Mouse (Mus musculus) kidney, embryonic 16.5 days (tissue): ENCODE data around the gene Dgkg. TPM values are rescaled to one million over a fixed set of nuclear protein-coding genes. Genes with fewer than 3 reads are reported as not detected.

Source experiments
- ATAC-seq: fragments of 200-750 bp; cut with Nextera tagmentation; 2 replicates; pipeline ENCODE4 v1.8.0; 2017; ENCODE audit warnings: moderate TSS enrichment; ENCODE audit not compliant: low FRiP score, low TSS enrichment
- H3K27ac ChIP-seq: fragments of 300-500 bp; sonication (generic); 2 replicates; pipeline ENCODE4 v1.5.1; 2014; ENCODE audit warnings: low read length
- H3K27me3 ChIP-seq: fragments of 300-500 bp; sonication (generic); 2 replicates; pipeline ENCODE4 v1.6.1; 2014; ENCODE audit warnings: low read length, control low read depth, mixed read lengths; ENCODE audit not compliant: insufficient read depth
- H3K36me3 ChIP-seq: fragments of 300-500 bp; sonication (generic); 2 replicates; pipeline ENCODE4 v1.6.1; 2014; ENCODE audit warnings: low read length, control low read depth, mixed read lengths; ENCODE audit not compliant: insufficient read depth
- H3K4me1 ChIP-seq: fragments of 300-500 bp; sonication (generic); 2 replicates; pipeline ENCODE4 v1.6.1; 2014; ENCODE audit warnings: low read length, control low read depth, mixed read lengths; ENCODE audit not compliant: insufficient read depth
- H3K4me2 ChIP-seq: fragments of 300-500 bp; sonication (generic); replicated peaks from 2 replicates; pipeline ENCODE4 v1.6.1; 2014; ENCODE audit warnings: low read depth, low read length
- H3K4me3 ChIP-seq: fragments of 300-500 bp; sonication (generic); 2 replicates; pipeline ENCODE4 v1.5.1; 2014; ENCODE audit warnings: mild to moderate bottlenecking, low read length
- H3K9ac ChIP-seq: fragments of 300-500 bp; sonication (generic); replicated peaks from 2 replicates; pipeline ENCODE4 v1.6.1; 2014; ENCODE audit warnings: low read length
- H3K9me3 ChIP-seq: fragments of 300-500 bp; sonication (generic); 2 replicates; pipeline ENCODE4 v1.6.1; 2016; ENCODE audit warnings: low read length, control low read depth
- WGBS: fragments of 180-500 bp; shearing (Covaris S2); extraction: QIAGEN DNeasy Blood & Tissue Kit; methylation state at CpG from one replicate; pipeline ENCODE4 v1.1.7; 2014; 5-methylcytosine and 5-hydroxymethylcytosine counted together
- polyA plus RNA-seq: library from polyadenylated mRNA; unstranded; fragments of >200 nt; fragmentation: Nextera tagmentation; extraction: Ambion mirVana; gene quantifications from 2 replicates; pipeline ENCODE4 v1.2.1, GENCODE M21; 2015

The Dgkg gene
- polyA plus RNA-seq, 1 experiment from 2014 or later = 0.51 TPM

DNA sequence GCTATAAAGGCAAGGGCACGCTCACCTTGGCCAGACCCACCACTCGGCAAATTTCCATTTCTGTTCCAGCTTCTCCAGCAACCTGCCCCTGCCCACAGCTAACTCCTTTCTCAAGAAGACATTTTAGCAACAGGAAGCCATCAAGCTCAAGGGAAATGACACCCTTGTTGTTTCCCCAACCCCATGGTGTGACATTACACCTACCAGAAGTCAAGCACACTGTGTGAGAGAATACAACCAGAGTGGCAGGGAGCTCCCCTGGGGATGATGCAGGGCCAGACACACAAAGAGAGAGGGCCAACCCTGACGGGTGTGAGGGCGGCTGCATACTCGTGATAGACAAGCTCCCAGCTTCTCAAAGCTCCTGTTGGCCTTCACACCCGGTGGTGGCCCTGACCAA lies 49.0 kb downstream of the Dgkg start:
- WGBS = 26% methylated on average over 6 of the region's 6 CpGs
- Histone ChIP-seq H3K9me3 (no peaks in the 10 kb centered on the region), H3K4me2 (no peak overlapping the region), H3K27me3 (peaks cover 3% of the 10 kb centered on the region; the same call in 1 of the 2 replicates), H3K27ac (no peak overlapping the region), H3K36me3 (no peaks in the 10 kb centered on the region), H3K4me3 (no peak overlapping the region), H3K9ac (no peak overlapping the region), H3K4me1 (no peaks in the 10 kb centered on the region)
- no peak for ATAC-seq

GRCm38 (mm10) chr16:22606989-22607388 lies 50.0 kb downstream of the Dgkg start:
- no peak overlapping the region for H3K4me3 ChIP-seq
- 87% methylated on average over 4 of the region's 4 CpGs for WGBS
- H3K9ac ChIP-seq = no peak overlapping the region
- no peak overlapping the region for H3K27ac ChIP-seq
- no peaks in the 10 kb centered on the region for H3K4me1 ChIP-seq
- no peaks in the 10 kb centered on the region for H3K36me3 ChIP-seq
- no peak for ATAC-seq
- H3K4me2 ChIP-seq = no peak overlapping the region
- no peaks in the 10 kb centered on the region for H3K9me3 ChIP-seq
- H3K27me3 ChIP-seq = peaks cover 3% of the 10 kb centered on the region; the same call in 1 of the 2 replicates

DNA sequence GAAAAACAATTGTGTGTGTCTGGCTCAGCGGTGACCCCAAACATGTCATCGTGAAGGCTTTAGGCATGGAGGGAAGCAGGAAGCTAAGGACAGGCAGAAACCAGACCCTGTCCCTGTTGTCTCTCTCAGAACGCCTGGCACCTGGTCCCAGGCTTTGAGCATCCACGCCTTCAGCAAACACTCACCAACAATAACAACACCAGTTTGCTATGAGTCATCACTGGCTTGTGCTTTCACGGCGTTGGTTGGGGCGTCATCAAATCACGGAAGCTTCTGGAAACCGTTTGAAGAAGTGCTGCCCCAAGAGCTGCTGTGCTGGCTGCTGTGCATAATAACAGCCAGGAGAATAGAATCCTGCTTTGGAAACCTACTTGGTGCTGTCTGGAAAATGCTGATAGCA lies 54.6 kb downstream of the Dgkg start:
- H3K4me1 ChIP-seq = no peaks in the 10 kb centered on the region
- H3K9me3 ChIP-seq = no peaks in the 10 kb centered on the region
- H3K27ac ChIP-seq = no peak overlapping the region
- H3K4me3 ChIP-seq = no peak overlapping the region
- WGBS = 79% methylated on average over 9 of the region's 9 CpGs
- no peak overlapping the region for H3K4me2 ChIP-seq
- H3K36me3 ChIP-seq = no peaks in the 10 kb centered on the region
- H3K27me3 ChIP-seq = peaks cover 3% of the 10 kb centered on the region; the same call in 1 of the 2 replicates
- no peak overlapping the region for H3K9ac ChIP-seq
- no peak for ATAC-seq

DNA sequence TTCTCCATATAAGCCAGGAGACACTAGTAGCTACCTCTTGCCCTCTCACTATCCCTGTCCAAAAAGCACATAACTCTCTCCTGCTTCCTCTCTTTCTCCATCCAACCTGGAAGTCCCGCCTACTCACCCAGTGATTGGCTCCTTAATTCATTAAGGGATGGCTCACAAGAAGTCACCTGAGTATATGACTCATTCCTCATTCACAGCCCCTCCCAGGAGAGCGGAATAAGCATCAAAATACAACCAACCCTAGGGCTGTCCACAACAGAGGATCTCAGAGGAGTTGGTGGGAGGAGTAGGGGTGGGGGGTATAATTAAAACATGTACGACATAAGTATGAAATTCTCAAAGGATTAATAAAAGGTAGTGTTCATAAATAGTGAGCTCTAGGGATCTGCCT lies 55.3 kb downstream of the Dgkg start:
- H3K9me3 ChIP-seq = no peaks in the 10 kb centered on the region
- H3K9ac ChIP-seq = no peak overlapping the region
- H3K4me2 ChIP-seq = no peak overlapping the region
- H3K27ac ChIP-seq = no peak overlapping the region
- WGBS = 79% methylated on average over 3 of the region's 3 CpGs
- H3K4me1 ChIP-seq = no peaks in the 10 kb centered on the region
- H3K4me3 ChIP-seq = no peak overlapping the region
- no peaks in the 10 kb centered on the region for H3K36me3 ChIP-seq
- peaks cover 3% of the 10 kb centered on the region; the same call in 1 of the 2 replicates for H3K27me3 ChIP-seq
- no peak for ATAC-seq

DNA sequence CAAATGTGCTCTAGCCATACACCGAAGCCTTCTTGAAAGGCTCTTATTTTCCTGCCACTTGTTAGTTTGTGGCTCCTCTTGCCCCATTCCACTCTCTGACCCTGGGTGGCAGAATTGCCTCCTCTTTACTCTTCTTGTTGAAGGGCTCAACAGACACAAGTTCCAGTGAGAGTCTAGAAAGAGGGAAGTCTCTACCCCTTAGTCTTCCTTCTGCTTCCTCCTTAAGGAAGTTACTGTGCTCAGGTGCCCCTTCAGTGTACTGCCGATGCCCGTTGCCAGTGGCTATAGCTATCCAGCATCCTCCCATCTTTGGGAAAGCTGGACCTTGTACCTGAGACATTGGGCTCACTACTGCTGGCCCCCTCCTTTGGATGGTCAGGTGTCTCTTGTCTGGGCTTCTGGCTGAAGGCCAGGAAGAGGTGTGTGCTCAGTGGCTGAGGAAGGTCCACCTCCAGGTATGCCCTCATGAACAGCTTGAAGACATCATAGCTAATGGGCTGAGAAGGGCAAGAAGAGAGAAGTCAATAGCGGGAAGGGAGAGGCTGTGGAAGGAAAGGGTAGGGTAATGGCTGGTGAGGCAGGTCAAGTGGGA lies 56.8 kb downstream of the Dgkg start:
- H3K4me3 ChIP-seq = no peak overlapping the region
- ATAC-seq = no peak
- peaks cover under 1% of the 10 kb centered on the region; the same call in 1 of the 2 replicates for H3K27me3 ChIP-seq
- H3K9me3 ChIP-seq = no peaks in the 10 kb centered on the region
- H3K4me1 ChIP-seq = no peaks in the 10 kb centered on the region
- no peak overlapping the region for H3K4me2 ChIP-seq
- 88% methylated on average over 4 of the region's 4 CpGs for WGBS
- no peaks in the 10 kb centered on the region for H3K36me3 ChIP-seq
- H3K27ac ChIP-seq = no peak overlapping the region
- H3K9ac ChIP-seq = no peak overlapping the region

DNA sequence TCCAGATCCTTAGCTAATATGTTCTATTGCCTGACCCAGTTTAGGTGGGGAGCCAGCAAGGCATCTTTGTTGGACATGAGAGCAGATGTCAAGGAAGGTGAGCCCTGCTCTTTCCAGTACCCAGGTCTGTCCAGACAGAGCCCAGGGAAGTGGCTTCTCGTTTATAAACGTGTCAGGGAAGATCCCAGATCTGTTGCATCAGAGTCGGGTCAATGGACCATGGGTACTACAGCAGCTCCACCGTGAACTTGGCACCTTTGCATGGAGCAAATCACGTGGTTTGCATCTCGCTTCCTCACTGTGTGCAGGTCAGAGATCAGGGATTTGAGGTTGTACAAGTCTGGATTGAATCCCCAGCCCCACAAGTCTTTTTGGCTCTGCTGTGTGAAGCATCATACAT lies 58.3 kb downstream of the Dgkg start:
- H3K9ac ChIP-seq = no peak overlapping the region
- no peaks in the 10 kb centered on the region for H3K27me3 ChIP-seq
- H3K4me3 ChIP-seq = no peak overlapping the region
- no peak overlapping the region for H3K4me2 ChIP-seq
- H3K27ac ChIP-seq = no peak overlapping the region
- no peak for ATAC-seq
- no peaks in the 10 kb centered on the region for H3K9me3 ChIP-seq
- no peaks in the 10 kb centered on the region for H3K36me3 ChIP-seq
- WGBS = 72% methylated on average over 6 of the region's 6 CpGs
- no peaks in the 10 kb centered on the region for H3K4me1 ChIP-seq

DNA sequence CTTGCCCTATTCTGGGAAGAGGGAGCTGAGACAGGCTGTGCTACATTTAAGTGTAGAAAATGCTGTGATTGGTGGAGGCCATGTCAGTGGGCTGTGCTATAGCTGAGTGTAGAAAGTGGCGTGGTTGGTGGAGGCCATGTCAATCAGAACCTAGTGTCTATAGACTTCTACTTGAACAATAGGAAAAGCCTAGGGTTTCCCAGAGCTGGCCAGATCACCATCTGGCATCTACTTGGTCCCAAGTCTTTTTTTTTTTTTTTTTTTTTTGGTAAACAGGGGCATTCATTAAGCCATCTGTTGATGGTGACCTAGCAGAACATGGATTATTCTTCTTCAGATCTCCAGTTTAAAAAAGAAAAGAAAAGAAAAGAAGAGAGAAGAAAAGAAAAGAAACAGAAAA lies 60.6 kb downstream of the Dgkg start:
- Histone ChIP-seq H3K9me3 (no peaks in the 10 kb centered on the region), H3K4me2 (no peak overlapping the region), H3K4me1 (no peaks in the 10 kb centered on the region), H3K9ac (no peak overlapping the region), H3K36me3 (no peaks in the 10 kb centered on the region), H3K27me3 (no peaks in the 10 kb centered on the region), H3K4me3 (no peak overlapping the region), H3K27ac (no peak overlapping the region)
- no peak for ATAC-seq
- 88% methylated on average over 1 of the region's 1 CpGs for WGBS

DNA sequence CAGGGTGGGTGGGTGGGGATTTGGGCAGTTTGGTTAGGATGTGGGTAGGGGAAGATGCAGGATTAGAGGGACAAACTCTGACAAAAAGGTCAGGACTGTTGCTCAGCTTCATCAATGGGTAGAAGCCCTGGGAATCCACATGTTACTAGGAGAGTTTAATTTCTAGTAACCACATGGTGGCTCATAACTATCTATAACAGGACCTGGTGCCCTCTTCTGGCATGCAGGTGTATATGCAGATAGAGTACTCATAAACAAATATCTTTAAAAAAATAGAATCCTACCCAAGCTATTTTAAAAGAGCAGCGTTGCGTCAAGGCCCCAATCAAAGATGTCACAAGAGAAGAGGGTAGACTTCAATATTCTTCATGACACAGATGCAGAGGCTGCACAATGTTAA lies 63.1 kb downstream of the Dgkg start:
- Histone ChIP-seq H3K4me2 (no peak overlapping the region), H3K9ac (no peak overlapping the region), H3K9me3 (no peaks in the 10 kb centered on the region), H3K36me3 (no peaks in the 10 kb centered on the region), H3K4me1 (no peaks in the 10 kb centered on the region), H3K27ac (no peak overlapping the region), H3K27me3 (no peaks in the 10 kb centered on the region), H3K4me3 (no peak overlapping the region)
- 95% methylated on average over 2 of the region's 2 CpGs for WGBS
- ATAC-seq = no peak

GRCm38 (mm10) chr16:22589619-22590018 lies 67.4 kb downstream of the Dgkg start:
- Histone ChIP-seq H3K36me3 (no peaks in the 10 kb centered on the region), H3K9me3 (no peaks in the 10 kb centered on the region), H3K4me1 (no peaks in the 10 kb centered on the region), H3K9ac (no peak overlapping the region), H3K27ac (no peak overlapping the region), H3K4me2 (no peak overlapping the region), H3K27me3 (no peaks in the 10 kb centered on the region), H3K4me3 (no peak overlapping the region)
- no peak for ATAC-seq
- WGBS = 71% methylated on average over 5 of the region's 5 CpGs

- WGBS = 79% methylated on average over 11 of the region's 11 CpGs
- no peak overlapping the region for H3K9ac ChIP-seq
- no peaks in the 10 kb centered on the region for H3K27me3 ChIP-seq
- no peaks in the 10 kb centered on the region for H3K36me3 ChIP-seq
- H3K4me3 ChIP-seq = no peak overlapping the region
- H3K4me2 ChIP-seq = no peak overlapping the region
- H3K4me1 ChIP-seq = no peaks in the 10 kb centered on the region
- no peaks in the 10 kb centered on the region for H3K9me3 ChIP-seq
- ATAC-seq = no peak
- no peak overlapping the region for H3K27ac ChIP-seq
These were observed 70.7 kb downstream of the Dgkg start for GRCm38 (mm10) chr16:22586151-22586836.
